Comparison of ENCODE assay signal across 10 mouse cellular contexts in genomic region chr14:56817616-56818015, GRCm38 (mm10). TPM values are rescaled to one million over a fixed set of nuclear protein-coding genes. Genes with fewer than 3 reads are reported as not detected.
DNase-seq lines count a peak whose midpoint lies in the region; ATAC-seq and TF ChIP-seq lines count a peak whose summit lies in the region.
"Had no signal": no experiment of that assay in that cellular context is flagged by ENCODE, and none has a peak within 500 bp of the region (broad histone marks: within the 10 kb centered on the region; RNA-seq: fewer than 3 reads in every experiment).

No protein-coding gene starts in this region.

- H3K27ac ChIP-seq in lung, embryonic 14.5 days (ENCODE audit: low read depth) = no peak overlapping the region
- no peak overlapping the region for H3K27ac ChIP-seq in hindbrain, embryonic 13.5 days
- 0 out of 2 replicates have a peak overlapping the region, but pooled peaks have one; percentile 21 for H3K27ac ChIP-seq in stomach, embryonic 14.5 days (ENCODE audit: low read length)
- H3K27ac ChIP-seq: liver, embryonic 13.5 days had no signal

- no peaks in the 10 kb centered on the region for H3K27me3 ChIP-seq in lung, embryonic 14.5 days (ENCODE audit: insufficient read depth, low read length)
- H3K27me3 ChIP-seq in hindbrain, embryonic 13.5 days = no peaks in the 10 kb centered on the region
- no peaks in the 10 kb centered on the region for H3K27me3 ChIP-seq in stomach, embryonic 14.5 days (ENCODE audit: control insufficient read depth, insufficient read depth, low read length)

- H3K4me1 ChIP-seq in lung, embryonic 14.5 days (ENCODE audit: insufficient read depth) = peaks cover 6% of the 10 kb centered on the region
- peaks cover 6% of the 10 kb centered on the region for H3K4me1 ChIP-seq in lung, adult 2 months (ENCODE audit: control insufficient read depth, insufficient read depth, low read length)
- peaks cover 6% of the 10 kb centered on the region for H3K4me1 ChIP-seq in hindbrain, embryonic 13.5 days (replicated peaks)
- H3K4me1 ChIP-seq in stomach, embryonic 14.5 days (ENCODE audit: control insufficient read depth, insufficient read depth, low read length) = no peaks in the 10 kb centered on the region

- no peaks in the 10 kb centered on the region for H3K36me3 ChIP-seq in lung, embryonic 14.5 days (ENCODE audit: insufficient read depth)
- no peaks in the 10 kb centered on the region for H3K36me3 ChIP-seq in hindbrain, embryonic 13.5 days
- H3K36me3 ChIP-seq in stomach, embryonic 14.5 days (ENCODE audit: control insufficient read depth, insufficient read depth, low read length) = no peaks in the 10 kb centered on the region
- H3K36me3 ChIP-seq: liver, embryonic 13.5 days had no signal

- no peaks in the 10 kb centered on the region for H3K9me3 ChIP-seq in lung, embryonic 14.5 days (ENCODE audit: low read depth, low read length)
- H3K9me3 ChIP-seq in hindbrain, embryonic 13.5 days = peaks cover 7% of the 10 kb centered on the region
- H3K9me3 ChIP-seq in stomach, embryonic 14.5 days (ENCODE audit: control insufficient read depth, low read depth, low read length) = peaks cover 4% of the 10 kb centered on the region; the same call in 1 of the 2 replicates
- H3K9me3 ChIP-seq: liver, embryonic 13.5 days had no signal

- DNase-seq in lung, embryonic 14.5 days = peak; percentile 16
- DNase-seq in lung, adult 2 months = no peak
- DNase-seq in embryo, embryonic 9.5 days (ENCODE audit: extremely low spot score) = peak; percentile 7
- no peak for DNase-seq in cerebellum, postnatal 36 days
- DNase-seq in lung, postnatal 14 days = no peak
- DNase-seq: gastrocnemius, postnatal 36 days; liver, embryonic 13.5 days; right cerebral cortex, postnatal 25 days had no signal

- no peak for TF ChIP-seq CTCF in lung, embryonic 14.5 days (IDR thresholded peaks at IDR 0.05; ENCODE audit: low read depth)
- TF ChIP-seq CTCF in lung, adult 2 months (IDR thresholded peaks at IDR 0.05; ENCODE audit: insufficient read depth, low read length) = no peak

- TF ChIP-seq POLR2A in lung, adult 2 months (IDR thresholded peaks at IDR 0.05; ENCODE audit: borderline replicate concordance, extremely low read depth, low read depth, low read length) = no peak

- H3K4me2 ChIP-seq in lung, embryonic 14.5 days = peak overlapping the region; percentile 40
- H3K4me2 ChIP-seq in hindbrain, embryonic 13.5 days = 0 out of 2 replicates have a peak overlapping the region, but pooled peaks have one; percentile 13
- no peak overlapping the region for H3K4me2 ChIP-seq in stomach, embryonic 14.5 days (replicated peaks; ENCODE audit: low read depth, low read length)
- H3K4me2 ChIP-seq: liver, embryonic 13.5 days had no signal

- WGBS in lung, embryonic 14.5 days = 12% methylated on average over 11 of the region's 11 CpGs
- WGBS in lung, adult 2 months = 28% methylated on average over 10 of the region's 11 CpGs
- whole genome bisulfite sequencing in hindbrain, embryonic 13.5 days = 6% methylated on average over 9 of the region's 11 CpGs
- WGBS in stomach, embryonic 14.5 days = 15% methylated on average over 11 of the region's 11 CpGs

- no peak for ATAC-seq in lung, embryonic 14.5 days (ENCODE audit: insufficient read depth)
- no peak for ATAC-seq in hindbrain, embryonic 13.5 days (ENCODE audit: low FRiP score)
- ATAC-seq in stomach, embryonic 14.5 days (ENCODE audit: insufficient number of reproducible peaks, insufficient read depth, low FRiP score, low read depth) = no peak

- no peak overlapping the region for H3K9ac ChIP-seq in lung, embryonic 14.5 days
- H3K9ac ChIP-seq in hindbrain, embryonic 13.5 days = no peak overlapping the region
- H3K9ac ChIP-seq in stomach, embryonic 14.5 days (replicated peaks; ENCODE audit: low read depth, low read length) = no peak overlapping the region
- H3K9ac ChIP-seq: liver, embryonic 13.5 days had no signal

- H3K4me3 ChIP-seq in lung, embryonic 14.5 days (ENCODE audit: low read depth, low read length) = no peak overlapping the region
- no peak overlapping the region for H3K4me3 ChIP-seq in lung, adult 2 months (replicated peaks; ENCODE audit: extremely low read depth, low read depth, low read length)
- H3K4me3 ChIP-seq in hindbrain, embryonic 13.5 days = no peak overlapping the region
- H3K4me3 ChIP-seq in stomach, embryonic 14.5 days (ENCODE audit: low read depth, low read length) = no peak overlapping the region
- H3K4me3 ChIP-seq: liver, embryonic 13.5 days had no signal

RNA-seq across cellular contexts. Expression of gene Zmym5, which starts 6.1 kb away (rescaled TPM):
- polyA plus RNA-seq in lung, embryonic 14.5 days (2014; fragmentation: Nextera tagmentation; extraction: Ambion mirVana) = 22.2 and 23.3 TPM in 2 replicates
- polyA plus RNA-seq in lung, adult 2 months (2012; rRNA removed) = 4.2 and 6.8 TPM in 2 replicates
- 33.7 and 36.3 TPM in 2 replicates for polyA plus RNA-seq in hindbrain, embryonic 13.5 days (2015; fragmentation: Nextera tagmentation; extraction: Ambion mirVana)
- 27.6 and 27.8 TPM in 2 replicates for polyA plus RNA-seq in stomach, embryonic 14.5 days (2014; fragmentation: Nextera tagmentation; extraction: Ambion mirVana)

RNA-seq across cellular contexts. Expression of gene Pspc1, which starts 39.5 kb away (rescaled TPM):
- 36.8 and 38.1 TPM in 2 replicates for polyA plus RNA-seq in lung, embryonic 14.5 days (2014; fragmentation: Nextera tagmentation; extraction: Ambion mirVana)
- polyA plus RNA-seq in lung, adult 2 months (2012; rRNA removed) = 5.6 and 6.0 TPM in 2 replicates
- polyA plus RNA-seq in hindbrain, embryonic 13.5 days (2015; fragmentation: Nextera tagmentation; extraction: Ambion mirVana) = 40.6 and 45.7 TPM in 2 replicates
- 35.7 and 36.8 TPM in 2 replicates for polyA plus RNA-seq in stomach, embryonic 14.5 days (2014; fragmentation: Nextera tagmentation; extraction: Ambion mirVana)

Comparison
In these comparisons a context has a peak if more than half of its experiments do, and no peak if none do; other contexts are left out.
1. DNase-seq: peak in lung, embryonic 14.5 days (single experiment) and embryo, embryonic 9.5 days (single experiment); none in lung, adult 2 months (single experiment), cerebellum, postnatal 36 days (0 of 2) and lung, postnatal 14 days (single experiment).